Mouse (Mus musculus) heart, adult 9 months (tissue): ENCODE measurements around the gene Asap3.

Experiments used
- DNase-seq, 2 experiments: peaks; one replicate each; pipeline ENCODE4 v3.0.0; 2022; ENCODE audit warnings: low spot score in 2 of 2

The Asap3 gene

GRCm38 (mm10) chr4:136290781-136291595, 84.8 kb downstream of the Asap3 start:
- DNase-seq: no peak

GRCm38 (mm10) chr4:136291692-136292091, 85.5 kb downstream of the Asap3 start:
- no peak for DNase-seq
